Mouse (Mus musculus): ENCODE measurements around the gene Clec2d. TPM values are rescaled to one million over a fixed set of nuclear protein-coding genes. Genes with fewer than 3 reads are reported as not detected.

Gene Clec2d
- polyA plus RNA-seq, 1 experiment, result 8.0 TPM

DNA sequence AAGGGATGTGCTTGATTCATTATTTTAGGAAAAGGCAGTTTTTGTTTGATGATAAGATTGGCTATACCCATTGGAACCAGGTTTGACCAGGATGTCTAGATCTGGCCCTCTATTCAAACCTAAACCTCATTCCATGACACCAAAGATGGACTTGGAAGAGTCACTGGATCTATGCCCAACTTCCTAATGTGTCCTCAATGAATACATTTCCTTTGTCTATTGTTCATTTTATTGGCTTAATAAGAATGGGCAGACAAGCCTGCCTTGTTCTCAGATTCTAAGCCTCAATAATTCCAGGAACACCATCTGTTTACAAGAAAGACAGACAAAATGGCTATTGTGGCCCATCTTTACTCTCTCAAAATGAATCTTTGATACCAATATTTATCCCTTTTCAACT, 18.5 kb upstream of the Clec2d start:
- Histone ChIP-seq H3K36me3 (ENCODE audit: control insufficient read depth, insufficient read depth) (no peaks in the 10 kb centered on the region), H3K79me2 (ENCODE audit: control insufficient read depth, insufficient read depth) (no peaks in the 10 kb centered on the region), H3ac (ENCODE audit: control insufficient read depth, insufficient read length, low read depth) (no peak overlapping the region), H3K79me3 (ENCODE audit: low read depth) (no peaks in the 10 kb centered on the region), H3K27me3 (ENCODE audit: control insufficient read depth, insufficient read depth, insufficient read length) (no peaks in the 10 kb centered on the region), H3K4me3 (ENCODE audit: insufficient read depth, poor library complexity, severe bottlenecking) (no peak overlapping the region)
- TF ChIP-seq CEBPB (IDR thresholded peaks at IDR 0.05; ENCODE audit: low read depth) (no peak), MYOG (IDR thresholded peaks at IDR 0.05; ENCODE audit: control insufficient read depth, extremely low read depth, insufficient read length) (no peak), USF1 (IDR thresholded peaks at IDR 0.05; ENCODE audit: low read depth) (no peak), MAX (IDR thresholded peaks at IDR 0.05) (no peak), FOSL1 (IDR thresholded peaks at IDR 0.05; ENCODE audit: insufficient read depth, low read length, poor library complexity, severe bottlenecking) (no peak), CTCF (IDR thresholded peaks at IDR 0.05; ENCODE audit: control insufficient read depth, insufficient read depth, insufficient read length) (no peak), MYOD1 (IDR thresholded peaks at IDR 0.05; ENCODE audit: control insufficient read depth, insufficient read length, low read depth) (no peak)

DNA sequence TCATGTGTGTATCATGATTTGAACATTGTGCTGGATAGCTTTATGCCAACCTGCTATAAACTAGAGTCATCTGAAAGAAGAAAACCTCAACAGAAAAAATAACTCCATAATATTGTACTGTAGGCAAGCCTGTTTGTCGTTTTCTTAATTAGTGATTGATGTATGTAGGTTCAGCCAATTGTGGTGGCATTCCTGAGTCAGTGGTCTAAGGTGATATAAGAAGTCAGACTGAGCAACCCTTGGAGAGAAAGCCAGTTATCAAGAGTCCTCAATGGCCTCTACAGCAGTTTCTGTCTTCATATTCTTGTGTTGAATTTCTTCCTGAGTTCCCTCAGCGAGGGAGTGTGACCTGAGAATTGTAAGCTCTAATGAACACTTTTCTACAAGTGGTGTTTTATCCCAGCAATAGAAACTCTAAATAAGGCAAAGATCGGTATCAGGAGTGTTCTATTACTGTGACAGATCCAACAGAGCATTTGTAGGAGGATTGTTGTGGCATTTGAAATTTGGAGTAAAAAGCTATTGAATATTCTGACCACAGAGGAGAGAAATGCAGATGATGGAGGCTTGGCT, 17.7 kb upstream of the Clec2d start:
- H3K79me2 ChIP-seq (ENCODE audit: control insufficient read depth, insufficient read depth), result no peaks in the 10 kb centered on the region
- no peaks in the 10 kb centered on the region for H3K79me3 ChIP-seq (ENCODE audit: low read depth)
- TF ChIP-seq USF1 (IDR thresholded peaks at IDR 0.05; ENCODE audit: low read depth) (no peak), MYOG (IDR thresholded peaks at IDR 0.05; ENCODE audit: control insufficient read depth, extremely low read depth, insufficient read length) (no peak), CEBPB (IDR thresholded peaks at IDR 0.05; ENCODE audit: low read depth) (no peak), FOSL1 (IDR thresholded peaks at IDR 0.05; ENCODE audit: insufficient read depth, low read length, poor library complexity, severe bottlenecking) (no peak), MYOD1 (IDR thresholded peaks at IDR 0.05; ENCODE audit: control insufficient read depth, insufficient read length, low read depth) (no peak), CTCF (IDR thresholded peaks at IDR 0.05; ENCODE audit: control insufficient read depth, insufficient read depth, insufficient read length) (no peak), MAX (IDR thresholded peaks at IDR 0.05) (no peak)
- no peaks in the 10 kb centered on the region for H3K36me3 ChIP-seq (ENCODE audit: control insufficient read depth, insufficient read depth)
- H3ac ChIP-seq (ENCODE audit: control insufficient read depth, insufficient read length, low read depth), result no peak overlapping the region
- H3K4me3 ChIP-seq (ENCODE audit: insufficient read depth, poor library complexity, severe bottlenecking), result no peak overlapping the region
- H3K27me3 ChIP-seq (ENCODE audit: control insufficient read depth, insufficient read depth, insufficient read length), result no peaks in the 10 kb centered on the region

DNA sequence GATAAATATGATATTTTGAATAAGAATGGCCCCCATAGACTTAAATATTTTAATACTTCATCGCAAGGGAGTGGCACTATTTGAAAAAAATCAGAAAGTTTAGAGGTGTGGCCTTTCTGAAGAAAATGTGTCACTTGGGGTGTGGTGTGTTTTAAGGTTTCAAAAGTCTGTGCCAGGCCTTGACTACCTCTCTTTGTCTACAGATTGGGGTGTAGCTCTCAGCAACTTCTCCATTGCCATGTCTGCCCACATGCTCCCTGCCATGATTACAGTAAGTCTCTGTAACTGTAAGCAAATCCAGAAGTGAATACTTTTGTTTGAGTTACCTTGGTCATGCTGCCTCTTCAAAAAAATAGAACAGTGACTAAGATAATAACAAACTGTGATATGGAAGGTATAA, 16.8 kb upstream of the Clec2d start:
- Histone ChIP-seq H3K27me3 (ENCODE audit: control insufficient read depth, insufficient read depth, insufficient read length) (no peaks in the 10 kb centered on the region), H3ac (ENCODE audit: control insufficient read depth, insufficient read length, low read depth) (no peak overlapping the region), H3K4me3 (ENCODE audit: insufficient read depth, poor library complexity, severe bottlenecking) (no peak overlapping the region), H3K36me3 (ENCODE audit: control insufficient read depth, insufficient read depth) (no peaks in the 10 kb centered on the region), H3K79me2 (ENCODE audit: control insufficient read depth, insufficient read depth) (no peaks in the 10 kb centered on the region), H3K79me3 (ENCODE audit: low read depth) (no peaks in the 10 kb centered on the region)
- TF ChIP-seq USF1 (IDR thresholded peaks at IDR 0.05; ENCODE audit: low read depth) (no peak), FOSL1 (IDR thresholded peaks at IDR 0.05; ENCODE audit: insufficient read depth, low read length, poor library complexity, severe bottlenecking) (no peak), MYOG (IDR thresholded peaks at IDR 0.05; ENCODE audit: control insufficient read depth, extremely low read depth, insufficient read length) (no peak), MYOD1 (IDR thresholded peaks at IDR 0.05; ENCODE audit: control insufficient read depth, insufficient read length, low read depth) (no peak), CEBPB (IDR thresholded peaks at IDR 0.05; ENCODE audit: low read depth) (no peak), MAX (IDR thresholded peaks at IDR 0.05) (no peak), CTCF (IDR thresholded peaks at IDR 0.05; ENCODE audit: control insufficient read depth, insufficient read depth, insufficient read length) (no peak)

DNA sequence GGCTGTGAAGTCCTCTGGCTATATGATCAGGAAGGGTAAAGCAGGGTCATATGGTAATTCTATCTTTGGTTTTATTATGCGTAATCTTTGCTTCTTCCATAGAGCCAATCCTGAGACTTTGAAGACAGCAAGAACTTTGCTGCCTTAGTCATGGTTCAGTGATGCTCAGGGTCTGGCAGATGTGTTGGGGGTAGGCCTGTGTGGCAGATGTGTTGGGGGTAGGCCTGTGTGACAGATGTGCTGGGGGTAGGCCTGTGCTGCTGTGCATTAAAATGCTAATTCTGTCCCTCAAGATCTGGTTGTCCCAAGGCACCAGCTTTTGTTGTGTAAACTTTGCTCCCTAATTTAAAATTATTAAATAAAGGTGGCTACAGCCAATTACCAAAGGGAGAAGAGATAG, 9.5 kb upstream of the Clec2d start:
- Histone ChIP-seq H3K79me2 (ENCODE audit: control insufficient read depth, insufficient read depth) (no peaks in the 10 kb centered on the region), H3K79me3 (ENCODE audit: low read depth) (no peaks in the 10 kb centered on the region), H3K27me3 (ENCODE audit: control insufficient read depth, insufficient read depth, insufficient read length) (no peaks in the 10 kb centered on the region), H3K4me3 (ENCODE audit: insufficient read depth, poor library complexity, severe bottlenecking) (no peak overlapping the region), H3ac (ENCODE audit: control insufficient read depth, insufficient read length, low read depth) (no peak overlapping the region), H3K36me3 (ENCODE audit: control insufficient read depth, insufficient read depth) (no peaks in the 10 kb centered on the region)
- TF ChIP-seq FOSL1 (IDR thresholded peaks at IDR 0.05; ENCODE audit: insufficient read depth, low read length, poor library complexity, severe bottlenecking) (no peak), USF1 (IDR thresholded peaks at IDR 0.05; ENCODE audit: low read depth) (no peak), MYOD1 (IDR thresholded peaks at IDR 0.05; ENCODE audit: control insufficient read depth, insufficient read length, low read depth) (no peak), MYOG (IDR thresholded peaks at IDR 0.05; ENCODE audit: control insufficient read depth, extremely low read depth, insufficient read length) (no peak), MAX (IDR thresholded peaks at IDR 0.05) (no peak), CTCF (IDR thresholded peaks at IDR 0.05; ENCODE audit: control insufficient read depth, insufficient read depth, insufficient read length) (no peak), CEBPB (IDR thresholded peaks at IDR 0.05; ENCODE audit: low read depth) (no peak)

DNA sequence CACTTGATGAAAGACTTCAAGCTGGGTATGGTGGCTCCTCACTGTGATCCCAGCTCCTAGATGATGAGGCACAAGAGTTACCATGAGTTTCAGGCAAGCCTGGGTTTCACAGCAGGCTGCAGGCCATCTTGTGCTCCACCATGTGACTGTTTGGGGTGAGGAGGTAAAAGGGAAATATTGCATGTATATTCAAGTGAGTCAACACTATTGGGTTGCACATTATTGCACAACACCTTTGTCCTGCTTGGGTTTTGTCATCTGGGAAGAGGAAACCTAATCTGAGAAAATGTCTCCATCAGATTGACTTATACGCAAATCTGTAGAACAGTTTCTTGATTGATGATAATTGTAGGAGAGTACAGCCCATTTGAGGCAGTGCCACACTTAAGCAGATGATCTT, 8.7 kb upstream of the Clec2d start:
- H3K27me3 ChIP-seq (ENCODE audit: control insufficient read depth, insufficient read depth, insufficient read length), result no peaks in the 10 kb centered on the region
- no peaks in the 10 kb centered on the region for H3K79me3 ChIP-seq (ENCODE audit: low read depth)
- no peak overlapping the region for H3K4me3 ChIP-seq (ENCODE audit: insufficient read depth, poor library complexity, severe bottlenecking)
- H3ac ChIP-seq (ENCODE audit: control insufficient read depth, insufficient read length, low read depth), result no peak overlapping the region
- H3K36me3 ChIP-seq (ENCODE audit: control insufficient read depth, insufficient read depth), result no peaks in the 10 kb centered on the region
- H3K79me2 ChIP-seq (ENCODE audit: control insufficient read depth, insufficient read depth), result no peaks in the 10 kb centered on the region
- TF ChIP-seq CEBPB (IDR thresholded peaks at IDR 0.05; ENCODE audit: low read depth) (peak; percentile 43), MAX (IDR thresholded peaks at IDR 0.05) (no peak)

DNA sequence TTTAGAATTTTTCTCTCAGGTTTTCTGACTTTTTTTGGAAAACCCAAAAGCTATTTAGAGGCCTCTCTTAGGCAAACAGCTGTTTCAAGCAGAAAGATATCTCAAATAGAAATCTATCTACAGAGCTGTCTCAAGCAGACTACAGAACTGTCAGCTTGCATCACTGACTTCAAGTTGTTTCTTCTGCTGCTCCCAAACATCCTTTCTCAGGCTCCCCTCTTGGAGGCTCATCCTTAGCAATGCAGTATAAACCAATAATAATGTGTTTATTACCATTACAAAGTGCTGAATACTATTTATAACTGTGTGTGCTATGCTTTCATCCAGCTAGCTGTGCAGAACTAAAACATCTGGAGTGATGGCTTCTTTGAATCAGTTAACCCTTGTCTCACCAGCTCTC, 5.6 kb upstream of the Clec2d start:
- Histone ChIP-seq H3K4me3 (ENCODE audit: insufficient read depth, poor library complexity, severe bottlenecking) (no peak overlapping the region), H3K27me3 (ENCODE audit: control insufficient read depth, insufficient read depth, insufficient read length) (no peaks in the 10 kb centered on the region), H3K79me2 (ENCODE audit: control insufficient read depth, insufficient read depth) (no peaks in the 10 kb centered on the region), H3K79me3 (ENCODE audit: low read depth) (no peaks in the 10 kb centered on the region), H3ac (ENCODE audit: control insufficient read depth, insufficient read length, low read depth) (no peak overlapping the region), H3K36me3 (ENCODE audit: control insufficient read depth, insufficient read depth) (no peaks in the 10 kb centered on the region)
- TF ChIP-seq CEBPB (IDR thresholded peaks at IDR 0.05; ENCODE audit: low read depth) (no peak), CTCF (IDR thresholded peaks at IDR 0.05; ENCODE audit: control insufficient read depth, insufficient read depth, insufficient read length) (no peak), MAX (IDR thresholded peaks at IDR 0.05) (no peak), FOSL1 (IDR thresholded peaks at IDR 0.05; ENCODE audit: insufficient read depth, low read length, poor library complexity, severe bottlenecking) (no peak), USF1 (IDR thresholded peaks at IDR 0.05; ENCODE audit: low read depth) (no peak), MYOG (IDR thresholded peaks at IDR 0.05; ENCODE audit: control insufficient read depth, extremely low read depth, insufficient read length) (no peak), MYOD1 (IDR thresholded peaks at IDR 0.05; ENCODE audit: control insufficient read depth, insufficient read length, low read depth) (no peak)

Measured in C2C12 (cell line).